Mouse (Mus musculus) thymus, adult 2 months (tissue): Measurements from ENCODE around the gene Sulf2. TPM values are rescaled to one million over a fixed set of nuclear protein-coding genes. Genes with fewer than 3 reads are reported as not detected.

ENCODE experiments used
- DNase-seq: peaks from one replicate; pipeline ENCODE4 v3.0.0; 2021
- H3K27ac ChIP-seq: fragments of 200-500 bp; 2 replicates; pipeline ENCODE4 v1.5.1; 2012; ENCODE audit warnings: low read length, control low read depth; ENCODE audit not compliant: control insufficient read depth, insufficient read depth
- H3K27me3 ChIP-seq: fragments of 200-500 bp; 2 replicates; pipeline ENCODE4 v1.6.1; 2012; ENCODE audit warnings: mild to moderate bottlenecking, low read length, moderate library complexity, mixed read lengths; ENCODE audit not compliant: control insufficient read depth, insufficient read depth
- H3K36me3 ChIP-seq: fragments of 200-500 bp; 2 replicates; pipeline ENCODE4 v1.6.1; 2012; ENCODE audit warnings: mild to moderate bottlenecking, low read length, moderate library complexity; ENCODE audit not compliant: control insufficient read depth, insufficient read depth
- H3K4me1 ChIP-seq: fragments of 200-500 bp; replicated peaks from 2 replicates; pipeline ENCODE4 v1.6.1; 2012; ENCODE audit warnings: low read length; ENCODE audit not compliant: control insufficient read depth, insufficient read depth
- H3K4me3 ChIP-seq: fragments of 200-500 bp; 2 replicates; pipeline ENCODE4 v1.5.1; 2012; ENCODE audit warnings: mild to moderate bottlenecking, low read length, control low read depth, moderate library complexity; ENCODE audit not compliant: control insufficient read depth, insufficient read depth
- CTCF ChIP-seq: fragments of 200-500 bp; IDR thresholded peaks from 2 replicates; pipeline ENCODE4 v1.5.1; 2012; ENCODE audit warnings: mild to moderate bottlenecking, control low read depth, low read length, moderate library complexity, borderline replicate concordance; ENCODE audit not compliant: control insufficient read depth, poor library complexity, insufficient read depth; ENCODE audit errors: extremely low read depth
- POLR2A ChIP-seq: fragments of 200-500 bp; IDR thresholded peaks from 2 replicates; pipeline ENCODE4 v1.6.1; 2012; ENCODE audit warnings: mild to moderate bottlenecking, low read length, control low read depth, moderate library complexity; ENCODE audit not compliant: control insufficient read depth, poor library complexity, insufficient read depth; ENCODE audit errors: extremely low read depth
- WGBS: fragments of 180-500 bp; shearing (Covaris S2); methylation state at CpG from one replicate; pipeline ENCODE4 v1.1.7; 2018; 5-methylcytosine and 5-hydroxymethylcytosine counted together
- polyA plus RNA-seq: library from polyadenylated mRNA; depleted of rRNA; stranded (reverse); fragments of >200 nt; gene quantifications from 2 replicates; pipeline ENCODE4 v1.2.3, GENCODE M21; 2012

The Sulf2 gene
- polyA plus RNA-seq, 1 experiment, result 24.3 TPM

- Histone ChIP-seq H3K4me1 (no peaks in the 10 kb centered on the region), H3K27ac (no peak overlapping the region), H3K4me3 (no peak overlapping the region), H3K27me3 (no peaks in the 10 kb centered on the region), H3K36me3 (peaks cover 68% of the 10 kb centered on the region)
- no peak for TF ChIP-seq POLR2A
- no peak for TF ChIP-seq CTCF
- 97% methylated on average over 9 of the region's 9 CpGs for WGBS
- DNase-seq, result no peak
Observed at GRCm38 (mm10) chr2:166068261-166068660, 87.2 kb downstream of the Sulf2 start.

- 97% methylated on average over 4 of the region's 4 CpGs for WGBS
Observed at GRCm38 (mm10) chr2:166066434-166066833, 89.0 kb downstream of the Sulf2 start.

DNA sequence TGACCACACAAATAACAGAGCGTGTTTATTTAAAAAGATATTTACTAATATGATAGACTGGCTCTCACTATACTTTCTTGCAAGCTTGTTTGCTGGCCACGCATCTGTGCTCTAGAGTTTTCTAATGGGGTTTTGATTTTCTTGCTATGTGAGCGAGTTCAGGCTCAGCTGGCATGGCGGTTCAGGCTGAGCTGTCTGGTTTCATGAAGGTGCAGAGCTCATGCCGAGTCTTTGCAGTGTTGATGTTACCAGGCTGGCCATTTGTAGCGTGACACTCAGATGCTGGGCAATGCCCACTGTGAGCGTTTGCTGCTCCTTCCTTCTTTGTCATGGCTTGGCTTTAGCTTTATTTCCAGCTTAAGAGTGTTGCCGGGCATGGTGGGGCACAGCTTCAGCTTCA, 93.0 kb downstream of the Sulf2 start:
- Histone ChIP-seq H3K4me1 (no peaks in the 10 kb centered on the region), H3K36me3 (peaks cover 73% of the 10 kb centered on the region), H3K27ac (no peak overlapping the region), H3K4me3 (no peak overlapping the region), H3K27me3 (no peaks in the 10 kb centered on the region)
- DNase-seq, result no peak
- WGBS, result 94% methylated on average over 8 of the region's 8 CpGs
- no peak for TF ChIP-seq POLR2A
- no peak for TF ChIP-seq CTCF

More at GRCm38 (mm10) chr2:166066434-166066833, 89.0 kb downstream of the Sulf2 start:
- DNase-seq, result no peak
- Histone ChIP-seq H3K27me3 (no peaks in the 10 kb centered on the region), H3K4me3 (no peak overlapping the region), H3K4me1 (no peaks in the 10 kb centered on the region), H3K27ac (no peak overlapping the region), H3K36me3 (peaks cover 79% of the 10 kb centered on the region)
- TF ChIP-seq CTCF, result no peak
- no peak for TF ChIP-seq POLR2A

DNA sequence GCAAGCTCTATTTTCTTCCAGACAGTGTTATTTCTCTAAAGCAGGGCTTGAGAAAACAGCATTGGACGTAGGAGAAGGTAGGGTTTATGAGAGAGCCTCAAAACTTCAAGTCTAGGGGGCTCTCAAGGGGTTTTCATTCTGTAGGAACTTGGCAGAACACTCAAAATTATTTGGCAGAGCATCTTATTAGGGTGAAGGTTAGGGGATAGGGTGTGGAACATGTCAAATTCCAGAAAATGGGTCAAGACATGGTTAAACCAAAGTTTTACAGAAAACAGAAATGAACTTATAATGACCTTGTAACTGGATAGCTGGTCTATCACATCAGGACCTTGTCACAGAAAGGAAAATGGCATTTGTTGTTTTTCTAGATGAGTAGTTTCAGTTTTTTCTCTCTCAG, 93.5 kb downstream of the Sulf2 start:
- H3K27me3 ChIP-seq, result no peaks in the 10 kb centered on the region
- H3K36me3 ChIP-seq, result peaks cover 72% of the 10 kb centered on the region
- TF ChIP-seq POLR2A, result no peak
- no peak overlapping the region for H3K4me3 ChIP-seq
- H3K27ac ChIP-seq, result no peak overlapping the region
- 98% methylated on average over 1 of the region's 1 CpGs for WGBS
- no peaks in the 10 kb centered on the region for H3K4me1 ChIP-seq
- no peak for DNase-seq

- DNase-seq, result peak; percentile 58
- 0 out of 2 replicates have a peak, but pooled peaks have one; percentile 18 for TF ChIP-seq CTCF
- TF ChIP-seq POLR2A, result no peak
- 85% methylated on average over 7 of the region's 7 CpGs for WGBS
- Histone ChIP-seq H3K27me3 (no peaks in the 10 kb centered on the region), H3K4me3 (no peak overlapping the region), H3K36me3 (peaks cover 72% of the 10 kb centered on the region), H3K27ac (no peak overlapping the region), H3K4me1 (no peaks in the 10 kb centered on the region)
Observed at GRCm38 (mm10) chr2:166059684-166060423, 95.6 kb downstream of the Sulf2 start.

GRCm38 (mm10) chr2:166054002-166054539, 101.4 kb downstream of the Sulf2 start:
- DNase-seq, result no peak
- Histone ChIP-seq H3K27ac (no peak overlapping the region), H3K27me3 (no peaks in the 10 kb centered on the region), H3K4me1 (no peaks in the 10 kb centered on the region), H3K4me3 (no peak overlapping the region), H3K36me3 (peaks cover 86% of the 10 kb centered on the region)
- 96% methylated on average over 14 of the region's 14 CpGs for WGBS
- TF ChIP-seq POLR2A (no peak), CTCF (no peak)

GRCm38 (mm10) chr2:166051966-166052365, 103.5 kb downstream of the Sulf2 start:
- TF ChIP-seq POLR2A, result no peak
- H3K4me3 ChIP-seq, result no peak overlapping the region
- H3K27me3 ChIP-seq, result no peaks in the 10 kb centered on the region
- H3K27ac ChIP-seq, result no peak overlapping the region
- DNase-seq, result no peak
- H3K4me1 ChIP-seq, result no peaks in the 10 kb centered on the region
- H3K36me3 ChIP-seq, result peaks cover 87% of the 10 kb centered on the region
- 97% methylated on average over 7 of the region's 7 CpGs for WGBS
